Mouse (Mus musculus) bone marrow, adult 2 months (tissue): ENCODE measurements at regions not wholly inside any gene's neighbourhood (a gene's known extent, or its start where the extent isn't known, plus 50 kb on each side); places are given as distances from the start of the nearest gene placed in this dataset.

ENCODE experiments used
- CTCF ChIP-seq: fragments of 200-500 bp; IDR thresholded peaks from 2 replicates; pipeline ENCODE4 v1.5.1; 2011; ENCODE audit warnings: low read length, control low read depth; ENCODE audit not compliant: control insufficient read depth, insufficient read depth
- POLR2A ChIP-seq: fragments of 200-500 bp; IDR thresholded peaks from 2 replicates; pipeline ENCODE4 v1.6.1; 2011; ENCODE audit warnings: low read depth, mild to moderate bottlenecking, control low read depth, low read length, borderline replicate concordance; ENCODE audit not compliant: control insufficient read depth

DNA sequence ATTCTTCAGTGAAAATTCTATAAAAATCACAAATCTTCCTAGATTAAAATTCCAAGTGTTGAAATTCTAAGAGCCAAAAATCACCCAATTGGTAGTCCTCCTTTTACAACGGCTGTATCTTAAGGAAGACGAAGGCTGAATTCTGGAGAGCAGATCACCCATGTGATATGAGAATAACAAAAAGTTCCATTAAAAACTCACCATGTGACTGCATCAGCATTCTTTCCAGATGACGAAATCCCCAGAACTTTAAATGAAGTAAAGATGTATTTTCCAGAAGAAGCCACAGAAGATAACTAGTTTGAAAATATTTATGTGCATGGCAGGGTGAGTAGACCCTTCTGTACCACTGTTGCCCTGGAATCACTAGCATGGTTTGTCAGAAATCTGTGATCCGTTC is 723.5 kb downstream of the Gm826 start:
- no peak for TF ChIP-seq CTCF
- no peak for TF ChIP-seq POLR2A
